Mouse (Mus musculus): ENCODE data around the gene Dop1b.
A peak's percentile ranks its signal among the peaks of the same experiment; 100 is the strongest.

The Dop1b gene

DNA sequence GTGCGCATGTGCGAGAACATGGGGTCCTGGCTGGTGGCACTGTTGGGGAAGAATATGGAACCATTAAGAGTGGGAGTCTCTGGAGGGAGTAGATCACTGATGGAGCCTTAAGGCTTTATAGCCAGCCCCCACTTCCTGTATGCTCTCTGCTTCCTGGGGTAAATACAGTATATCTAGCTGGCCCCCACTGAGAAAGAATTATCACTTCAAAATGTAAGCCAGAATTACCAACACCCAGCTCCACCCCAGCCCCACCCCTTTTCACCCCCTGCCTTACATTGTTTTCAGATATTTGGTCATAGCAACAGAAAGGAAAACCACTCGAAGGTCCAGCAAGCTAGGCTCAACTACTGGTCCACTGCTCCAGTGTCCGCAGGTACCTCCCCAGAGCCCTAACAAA, 76.7 kb downstream of the Dop1b start:
- Histone ChIP-seq H3K9me3 (ENCODE audit: low read length) (peaks cover 55% of the 10 kb centered on the region), H3K27me3 (ENCODE audit: insufficient read depth, low read length) (no peaks in the 10 kb centered on the region), H3K4me1 (replicated peaks; ENCODE audit: low read depth, low read length) (peaks cover 40% of the 10 kb centered on the region), H3K4me3 (replicated peaks; ENCODE audit: low read length) (no peak overlapping the region), H3K36me3 (ENCODE audit: insufficient read depth, low read length) (peaks cover 65% of the 10 kb centered on the region)
- TF ChIP-seq POU5F1 (IDR thresholded peaks at IDR 0.05; ENCODE audit: borderline replicate concordance, low read length), result no peak
- no peak for TF ChIP-seq NANOG (IDR thresholded peaks at IDR 0.05; ENCODE audit: borderline replicate concordance, low read length)
- TF ChIP-seq CTCF (conservative IDR thresholded peaks at IDR 0.05; ENCODE audit: low read length), result no peak

- H3K9me3 ChIP-seq (ENCODE audit: low read length), result peaks cover 54% of the 10 kb centered on the region
- H3K36me3 ChIP-seq (ENCODE audit: insufficient read depth, low read length), result peaks cover 66% of the 10 kb centered on the region
- TF ChIP-seq CTCF (conservative IDR thresholded peaks at IDR 0.05; ENCODE audit: low read length) (no peak), NANOG (IDR thresholded peaks at IDR 0.05; ENCODE audit: borderline replicate concordance, low read length) (no peak), POU5F1 (IDR thresholded peaks at IDR 0.05; ENCODE audit: borderline replicate concordance, low read length) (no peak)
- H3K4me1 ChIP-seq (replicated peaks; ENCODE audit: low read depth, low read length), result peaks cover 44% of the 10 kb centered on the region
- no peaks in the 10 kb centered on the region for H3K27me3 ChIP-seq (ENCODE audit: insufficient read depth, low read length)
- no peak overlapping the region for H3K4me3 ChIP-seq (replicated peaks; ENCODE audit: low read length)
Observed at GRCm38 (mm10) chr16:93788881-93789280, 77.2 kb downstream of the Dop1b start.

DNA sequence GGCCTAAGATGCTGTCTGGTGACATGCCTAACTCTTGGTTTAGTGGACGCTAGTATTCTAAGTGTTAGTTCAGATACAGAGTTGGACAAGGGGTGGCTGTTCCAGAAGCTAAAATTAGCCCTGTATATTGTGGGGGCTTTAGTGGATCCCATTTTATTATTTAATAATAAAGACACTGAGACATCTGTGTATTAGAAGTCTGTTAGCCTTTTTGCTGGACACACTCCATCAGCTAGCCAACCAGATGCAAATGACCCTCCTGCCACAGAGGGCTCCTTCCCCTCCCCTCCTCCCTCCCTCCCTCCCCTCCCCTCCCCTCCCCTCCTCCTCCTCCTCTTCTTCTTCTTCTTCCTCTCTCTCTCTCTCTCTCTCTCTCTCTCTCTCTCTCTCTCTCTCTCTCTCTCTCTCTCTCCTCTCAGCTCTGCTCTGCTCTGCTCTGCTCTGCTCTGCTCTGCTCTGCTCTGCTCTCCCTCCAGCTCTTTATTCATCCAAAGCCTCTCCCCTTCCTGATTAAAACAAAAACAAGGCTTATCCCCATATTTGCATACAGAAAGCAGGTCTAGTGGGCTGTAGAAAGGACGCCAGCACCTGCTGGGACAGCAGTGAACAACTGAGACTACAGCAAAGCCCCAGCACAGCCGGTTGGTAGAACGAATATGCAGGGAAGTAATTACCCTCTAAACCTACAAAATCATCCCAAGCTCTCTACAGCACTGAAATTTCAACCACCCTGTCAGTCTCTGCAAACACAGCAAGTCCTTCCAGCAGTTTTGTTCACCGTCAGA, 78.5 kb downstream of the Dop1b start:
- Histone ChIP-seq H3K4me3 (replicated peaks; ENCODE audit: low read length) (peak overlapping the region; percentile 33; the same call in 1 of the 2 replicates), H3K27me3 (ENCODE audit: insufficient read depth, low read length) (no peaks in the 10 kb centered on the region), H3K9me3 (ENCODE audit: low read length) (peaks cover 48% of the 10 kb centered on the region), H3K4me1 (replicated peaks; ENCODE audit: low read depth, low read length) (peaks cover 54% of the 10 kb centered on the region), H3K36me3 (ENCODE audit: insufficient read depth, low read length) (peaks cover 64% of the 10 kb centered on the region)
- TF ChIP-seq POU5F1 (IDR thresholded peaks at IDR 0.05; ENCODE audit: borderline replicate concordance, low read length) (no peak), NANOG (IDR thresholded peaks at IDR 0.05; ENCODE audit: borderline replicate concordance, low read length) (no peak), CTCF (conservative IDR thresholded peaks at IDR 0.05; ENCODE audit: low read length) (no peak)

- Histone ChIP-seq H3K4me1 (replicated peaks; ENCODE audit: low read depth, low read length) (peaks cover 70% of the 10 kb centered on the region), H3K4me3 (replicated peaks; ENCODE audit: low read length) (peak overlapping the region; percentile 71), H3K9me3 (ENCODE audit: low read length) (peaks cover 30% of the 10 kb centered on the region), H3K36me3 (ENCODE audit: insufficient read depth, low read length) (peaks cover 54% of the 10 kb centered on the region), H3K27me3 (ENCODE audit: insufficient read depth, low read length) (no peaks in the 10 kb centered on the region)
- TF ChIP-seq POU5F1 (IDR thresholded peaks at IDR 0.05; ENCODE audit: borderline replicate concordance, low read length), result no peak
- TF ChIP-seq CTCF (conservative IDR thresholded peaks at IDR 0.05; ENCODE audit: low read length), result no peak
- TF ChIP-seq NANOG (IDR thresholded peaks at IDR 0.05; ENCODE audit: borderline replicate concordance, low read length), result no peak
Observed at GRCm38 (mm10) chr16:93792981-93793630, 81.4 kb downstream of the Dop1b start.

GRCm38 (mm10) chr16:93794845-93795244, 83.1 kb downstream of the Dop1b start:
- no peak for TF ChIP-seq POU5F1 (IDR thresholded peaks at IDR 0.05; ENCODE audit: borderline replicate concordance, low read length)
- Histone ChIP-seq H3K4me1 (replicated peaks; ENCODE audit: low read depth, low read length) (peaks cover 79% of the 10 kb centered on the region), H3K4me3 (replicated peaks; ENCODE audit: low read length) (peak overlapping the region; percentile 71), H3K9me3 (ENCODE audit: low read length) (peaks cover 15% of the 10 kb centered on the region), H3K36me3 (ENCODE audit: insufficient read depth, low read length) (peaks cover 41% of the 10 kb centered on the region), H3K27me3 (ENCODE audit: insufficient read depth, low read length) (no peaks in the 10 kb centered on the region; the same call in 1 of the 2 replicates)

GRCm38 (mm10) chr16:93795391-93795790, 83.7 kb downstream of the Dop1b start:
- Histone ChIP-seq H3K9me3 (ENCODE audit: low read length) (peaks cover 11% of the 10 kb centered on the region), H3K36me3 (ENCODE audit: insufficient read depth, low read length) (peaks cover 39% of the 10 kb centered on the region), H3K4me1 (replicated peaks; ENCODE audit: low read depth, low read length) (peaks cover 83% of the 10 kb centered on the region), H3K4me3 (replicated peaks; ENCODE audit: low read length) (peak overlapping the region; percentile 35), H3K27me3 (ENCODE audit: insufficient read depth, low read length) (no peaks in the 10 kb centered on the region; the same call in 1 of the 2 replicates)
- TF ChIP-seq POU5F1 (IDR thresholded peaks at IDR 0.05; ENCODE audit: borderline replicate concordance, low read length), result no peak
- no peak for TF ChIP-seq NANOG (IDR thresholded peaks at IDR 0.05; ENCODE audit: borderline replicate concordance, low read length)
- no peak for TF ChIP-seq CTCF (conservative IDR thresholded peaks at IDR 0.05; ENCODE audit: low read length)

GRCm38 (mm10) chr16:93797021-93797840, 85.5 kb downstream of the Dop1b start:
- Histone ChIP-seq H3K9me3 (ENCODE audit: low read length) (no peaks in the 10 kb centered on the region), H3K27me3 (ENCODE audit: insufficient read depth, low read length) (no peaks in the 10 kb centered on the region; the same call in 1 of the 2 replicates), H3K36me3 (ENCODE audit: insufficient read depth, low read length) (peaks cover 20% of the 10 kb centered on the region), H3K4me3 (replicated peaks; ENCODE audit: low read length) (no peak overlapping the region), H3K4me1 (replicated peaks; ENCODE audit: low read depth, low read length) (peaks cover 86% of the 10 kb centered on the region)
- TF ChIP-seq CTCF (conservative IDR thresholded peaks at IDR 0.05; ENCODE audit: low read length) (0 out of 2 replicates have a peak, but pooled peaks have one; percentile 6), NANOG (IDR thresholded peaks at IDR 0.05; ENCODE audit: borderline replicate concordance, low read length) (no peak), POU5F1 (IDR thresholded peaks at IDR 0.05; ENCODE audit: borderline replicate concordance, low read length) (no peak)

Measured in E14TG2a.4 (cell line).